28 mouse cellular contexts compared by ENCODE assay signal in genomic region chr11:79884784-79885183, GRCm38 (mm10).
DNase-seq lines count a peak whose midpoint lies in the region; ATAC-seq and TF ChIP-seq lines count a peak whose summit lies in the region.
"Had no signal": no experiment of that assay in that cellular context is flagged by ENCODE, and none has a peak within 500 bp of the region (broad histone marks: within the 10 kb centered on the region; RNA-seq: fewer than 3 reads in every experiment).

No protein-coding gene starts in this region.

- no peak overlapping the region for H3K4me3 ChIP-seq in intestine, postnatal 0 days (ENCODE audit: low read depth, low read length)
- H3K4me3 ChIP-seq in intestine, embryonic 15.5 days (replicated peaks): no peak overlapping the region
- H3K4me3 ChIP-seq in liver, embryonic 14.5 days (ENCODE audit: insufficient read depth in 1 of 2, low read depth in 2 of 2, low read length in 2 of 2): no peak overlapping the region
- no peak overlapping the region for H3K4me3 ChIP-seq in liver, embryonic 12.5 days
- no peak overlapping the region for H3K4me3 ChIP-seq in C2C12 (ENCODE audit: insufficient read depth, poor library complexity, severe bottlenecking)
- H3K4me3 ChIP-seq: embryonic facial prominence, embryonic 15.5 days; forebrain, embryonic 13.5 days; hindbrain, embryonic 13.5 days; liver, embryonic 13.5 days had no signal

- no peaks in the 10 kb centered on the region for H3K79me3 ChIP-seq in C2C12 (ENCODE audit: low read depth)

- 0 out of 2 replicates have a peak overlapping the region, but pooled peaks have one; percentile 5 for H3K27ac ChIP-seq in intestine, postnatal 0 days (ENCODE audit: low read depth, low read length)
- H3K27ac ChIP-seq in intestine, embryonic 15.5 days: no peak overlapping the region
- H3K27ac ChIP-seq in liver, embryonic 14.5 days: no peak overlapping the region
- H3K27ac ChIP-seq in liver, embryonic 12.5 days: no peak overlapping the region
- H3K27ac ChIP-seq: embryonic facial prominence, embryonic 15.5 days; forebrain, embryonic 13.5 days; hindbrain, embryonic 13.5 days; liver, embryonic 13.5 days; stomach, postnatal 0 days had no signal

- TF ChIP-seq EP300 in liver, embryonic 14.5 days (IDR thresholded peaks at IDR 0.05; ENCODE audit: low read depth): no peak

- no peak overlapping the region for H3K9ac ChIP-seq in intestine, postnatal 0 days (ENCODE audit: low read depth, low read length)
- no peak overlapping the region for H3K9ac ChIP-seq in intestine, embryonic 15.5 days
- no peak overlapping the region for H3K9ac ChIP-seq in liver, embryonic 14.5 days (replicated peaks)
- no peak overlapping the region for H3K9ac ChIP-seq in liver, embryonic 12.5 days
- H3K9ac ChIP-seq: embryonic facial prominence, embryonic 15.5 days; forebrain, embryonic 13.5 days; hindbrain, embryonic 13.5 days; liver, embryonic 13.5 days had no signal

- H3K79me2 ChIP-seq in C2C12 (ENCODE audit: control insufficient read depth, insufficient read depth): no peaks in the 10 kb centered on the region

- WGBS in intestine, postnatal 0 days: 60% methylated on average over 6 of the region's 6 CpGs
- 85% methylated on average over 6 of the region's 6 CpGs for WGBS in intestine, embryonic 15.5 days
- WGBS in liver, embryonic 14.5 days (ENCODE audit: insufficient replicate concordance): 69% methylated on average over 6 of the region's 6 CpGs
- 69% methylated on average over 6 of the region's 6 CpGs for WGBS in liver, embryonic 12.5 days (ENCODE audit: insufficient replicate concordance)

- no peaks in the 10 kb centered on the region for H3K9me3 ChIP-seq in intestine, postnatal 0 days (ENCODE audit: control insufficient read depth)
- no peaks in the 10 kb centered on the region for H3K9me3 ChIP-seq in intestine, embryonic 15.5 days
- H3K9me3 ChIP-seq in liver, embryonic 14.5 days (ENCODE audit: control insufficient read depth, low read length): no peaks in the 10 kb centered on the region
- H3K9me3 ChIP-seq in liver, embryonic 12.5 days (replicated peaks): no peaks in the 10 kb centered on the region
- H3K9me3 ChIP-seq: embryonic facial prominence, embryonic 15.5 days; forebrain, embryonic 13.5 days; hindbrain, embryonic 13.5 days; liver, embryonic 13.5 days had no signal

- peak; percentile 35 for TF ChIP-seq CTCF in intestine, postnatal 0 days (IDR thresholded peaks at IDR 0.05; ENCODE audit: low read depth)
- peak; percentile 19; the same call in 1 of the 2 replicates for TF ChIP-seq CTCF in liver, embryonic 14.5 days (IDR thresholded peaks at IDR 0.05; ENCODE audit: low read depth)
- TF ChIP-seq CTCF in C2C12 (IDR thresholded peaks at IDR 0.05; ENCODE audit: control insufficient read depth, insufficient read depth, insufficient read length): peak; percentile 14

- H3ac ChIP-seq in C2C12 (ENCODE audit: control insufficient read depth, insufficient read length, low read depth): no peak overlapping the region

- H3K27me3 ChIP-seq in intestine, postnatal 0 days (replicated peaks; ENCODE audit: control insufficient read depth, insufficient read depth, low read length): no peaks in the 10 kb centered on the region
- H3K27me3 ChIP-seq in intestine, embryonic 15.5 days (replicated peaks): no peaks in the 10 kb centered on the region
- no peaks in the 10 kb centered on the region for H3K27me3 ChIP-seq in liver, embryonic 14.5 days (ENCODE audit: control insufficient read depth, insufficient read depth, low read length)
- H3K27me3 ChIP-seq in liver, embryonic 12.5 days (replicated peaks): no peaks in the 10 kb centered on the region
- no peaks in the 10 kb centered on the region for H3K27me3 ChIP-seq in C2C12 (ENCODE audit: control insufficient read depth, insufficient read depth, insufficient read length)
- H3K27me3 ChIP-seq: embryonic facial prominence, embryonic 15.5 days; forebrain, embryonic 13.5 days; hindbrain, embryonic 13.5 days; liver, embryonic 13.5 days; Patski had no signal

- no peak for ATAC-seq in intestine, postnatal 0 days
- ATAC-seq in intestine, embryonic 15.5 days: no peak
- ATAC-seq in liver, embryonic 14.5 days (ENCODE audit: insufficient read depth): no peak
- no peak for ATAC-seq in liver, embryonic 12.5 days
- ATAC-seq: forebrain, embryonic 13.5 days; midbrain, embryonic 16.5 days; Patski had no signal

- H3K36me3 ChIP-seq in intestine, postnatal 0 days (ENCODE audit: control insufficient read depth, insufficient read depth): no peaks in the 10 kb centered on the region
- no peaks in the 10 kb centered on the region for H3K36me3 ChIP-seq in intestine, embryonic 15.5 days
- no peaks in the 10 kb centered on the region for H3K36me3 ChIP-seq in liver, embryonic 14.5 days (replicated peaks; ENCODE audit: control insufficient read depth, insufficient read depth, low read depth)
- no peaks in the 10 kb centered on the region for H3K36me3 ChIP-seq in liver, embryonic 12.5 days
- H3K36me3 ChIP-seq in C2C12 (ENCODE audit: control insufficient read depth, insufficient read depth): no peaks in the 10 kb centered on the region
- H3K36me3 ChIP-seq: embryonic facial prominence, embryonic 15.5 days; hindbrain, embryonic 13.5 days; liver, embryonic 13.5 days had no signal

- H3K4me2 ChIP-seq in intestine, postnatal 0 days (replicated peaks; ENCODE audit: low read depth): no peak overlapping the region
- H3K4me2 ChIP-seq in intestine, embryonic 15.5 days (replicated peaks): no peak overlapping the region
- H3K4me2 ChIP-seq in liver, embryonic 14.5 days (ENCODE audit: low read depth): no peak overlapping the region
- no peak overlapping the region for H3K4me2 ChIP-seq in liver, embryonic 12.5 days
- H3K4me2 ChIP-seq: embryonic facial prominence, embryonic 15.5 days; forebrain, embryonic 13.5 days; heart, embryonic 11.5 days; hindbrain, embryonic 13.5 days; liver, embryonic 13.5 days; midbrain, embryonic 11.5 days had no signal

- no peaks in the 10 kb centered on the region for H3K4me1 ChIP-seq in intestine, postnatal 0 days (replicated peaks; ENCODE audit: control insufficient read depth, insufficient read depth, low read length)
- H3K4me1 ChIP-seq in intestine, embryonic 15.5 days (replicated peaks): 0 out of 2 replicates have a peak, but pooled peaks cover 2% of the 10 kb centered on the region
- H3K4me1 ChIP-seq in liver, embryonic 14.5 days (replicated peaks; ENCODE audit: control insufficient read depth in 2 of 2, insufficient read depth in 2 of 2, low read length in 1 of 2): no peaks in the 10 kb centered on the region; a peak in 2 of 4 replicates
- H3K4me1 ChIP-seq in liver, embryonic 12.5 days: peaks cover 4% of the 10 kb centered on the region; the same call in 1 of the 2 replicates
- H3K4me1 ChIP-seq: embryonic facial prominence, embryonic 15.5 days; forebrain, embryonic 13.5 days; hindbrain, embryonic 13.5 days had no signal

- DNase-seq in adrenal gland, adult (ENCODE audit: inconsistent age in 2 of 2, low spot score in 1 of 2): peak; percentile 55 to 69
- DNase-seq in adrenal gland, postnatal 4 days (ENCODE audit: low spot score in 2 of 2): no peak
- no peak for DNase-seq in liver, embryonic 14.5 days (ENCODE audit: low read depth in 3 of 3, low spot score in 3 of 3)
- DNase-seq in cerebellum, adult 18-20 months: no peak
- DNase-seq: cerebellum, adult 11-12 months; cerebellum, postnatal 10 days; gastrocnemius, postnatal 25 days; heart, adult 11 months; heart, postnatal 4 days; kidney, adult 18-20 months; kidney, postnatal 10 days; liver, embryonic 13.5 days; right cerebral cortex, postnatal 25 days; spleen, adult 18-20 months; thymus, adult 18-20 months; thymus, postnatal 25 days had no signal

TF ChIP-seq in C2C12, 6 proteins besides CTCF, POLR2A, EP300 and RAD21:
- TF ChIP-seq MYOD1 (IDR thresholded peaks at IDR 0.05; ENCODE audit: control insufficient read depth, insufficient read length, low read depth) (no peak), CEBPB (IDR thresholded peaks at IDR 0.05; ENCODE audit: low read depth) (no peak), MAX (IDR thresholded peaks at IDR 0.05) (no peak), MYOG (IDR thresholded peaks at IDR 0.05; ENCODE audit: control insufficient read depth, extremely low read depth, insufficient read length) (no peak), FOSL1 (IDR thresholded peaks at IDR 0.05; ENCODE audit: insufficient read depth, low read length, poor library complexity, severe bottlenecking) (no peak), USF1 (IDR thresholded peaks at IDR 0.05; ENCODE audit: low read depth) (no peak)

Comparison
In these comparisons a context has a peak if more than half of its experiments do, and no peak if none do; other contexts are left out.
1. DNase-seq: peak in adrenal gland, adult (2 of 2); none in adrenal gland, postnatal 4 days (0 of 2), liver, embryonic 14.5 days (0 of 3) and cerebellum, adult 18-20 months (0 of 2).
2. Peak in every context shown above with its lines, with median percentiles within 50 percentile points of each other: CTCF ChIP-seq.